Mouse (Mus musculus): ENCODE results near the gene Erich3.

- TF ChIP-seq ZMIZ1 (IDR thresholded peaks at IDR 0.05; ENCODE audit: low read depth, low read length) = no peak
- no peak for TF ChIP-seq MAX (IDR thresholded peaks at IDR 0.05; ENCODE audit: low read length)
- no peak for TF ChIP-seq CTCF (IDR thresholded peaks at IDR 0.05 in 2 of 3, conservative IDR thresholded peaks at IDR 0.05 in 1 of 3; ENCODE audit: control insufficient read depth in 1 of 3, insufficient read depth in 1 of 3, low read depth in 2 of 3, low read length in 3 of 3, poor library complexity in 1 of 3, severe bottlenecking in 1 of 3)
- TF ChIP-seq CHD1 (IDR thresholded peaks at IDR 0.05; ENCODE audit: low read depth, low read length) = no peak
- TF ChIP-seq SMC3 (IDR thresholded peaks at IDR 0.05; ENCODE audit: low read depth, low read length) = no peak
- TF ChIP-seq ZC3H11A (IDR thresholded peaks at IDR 0.05; ENCODE audit: low read depth, low read length) = no peak
- TF ChIP-seq GATA1 (IDR thresholded peaks at IDR 0.05; ENCODE audit: low read depth, low read length) = no peak
- TF ChIP-seq TCF12 (IDR thresholded peaks at IDR 0.05; ENCODE audit: low read depth, low read length) = no peak
- TF ChIP-seq MAFK (IDR thresholded peaks at IDR 0.05; ENCODE audit: borderline replicate concordance, low read depth, low read length) = no peak
- TF ChIP-seq EP300 (IDR thresholded peaks at IDR 0.05; ENCODE audit: low read depth in 1 of 2, low read length in 2 of 2) = no peak
- TF ChIP-seq JUND (IDR thresholded peaks at IDR 0.05; ENCODE audit: low read depth, low read length) = no peak
Observed at GRCm38 (mm10) chr3:154744317-154744716, 80.7 kb downstream of the Erich3 start.

All from MEL (cell line).